Mouse (Mus musculus): ENCODE measurements around the gene Trit1.
A peak's percentile ranks its signal among the peaks of the same experiment; 100 is the strongest.
"Not testable (repeated sequence)": the region's sequence is repeated elsewhere in the genome, so short reads cannot be mapped to it uniquely, and the experiment has no call there.

The Trit1 gene

GRCm38 (mm10) chr4:122998537-122999262 lies 17.7 kb upstream of the Trit1 start:
- DNase-seq (ENCODE audit: low spot score in 2 of 2) = no peak

GRCm38 (mm10) chr4:122999263-122999691 lies 17.1 kb upstream of the Trit1 start:
- no peak for DNase-seq (ENCODE audit: low spot score in 2 of 2)

- DNase-seq (ENCODE audit: low spot score in 2 of 2) = no peak
Measured at GRCm38 (mm10) chr4:123000130-123000529, 16.3 kb upstream of the Trit1 start.

- no peak for DNase-seq (ENCODE audit: low spot score in 2 of 2)
Measured at GRCm38 (mm10) chr4:123000617-123001342, 15.6 kb upstream of the Trit1 start.

- DNase-seq (ENCODE audit: low spot score in 2 of 2) = no peak
Measured at GRCm38 (mm10) chr4:123005054-123005966, 11.1 kb upstream of the Trit1 start.

GRCm38 (mm10) chr4:123012501-123012900 lies 3.9 kb upstream of the Trit1 start:
- DNase-seq (ENCODE audit: low spot score in 2 of 2) = not testable (repeated sequence)

GRCm38 (mm10) chr4:123013346-123013945 lies 3.0 kb upstream of the Trit1 start:
- DNase-seq (ENCODE audit: low spot score in 2 of 2) = no peak

GRCm38 (mm10) chr4:123013949-123014406 lies 2.4 kb upstream of the Trit1 start:
- DNase-seq (ENCODE audit: low spot score in 2 of 2) = no peak

- no peak for DNase-seq (ENCODE audit: low spot score in 2 of 2)
Measured at GRCm38 (mm10) chr4:123014501-123015282, 1.7 kb upstream of the Trit1 start.

- DNase-seq (ENCODE audit: low spot score in 2 of 2) = no peak
Measured at GRCm38 (mm10) chr4:123021591-123021990, 5.2 kb downstream of the Trit1 start.

- no peak for DNase-seq (ENCODE audit: low spot score in 2 of 2)
Measured at GRCm38 (mm10) chr4:123022896-123023295, 6.5 kb downstream of the Trit1 start.

- DNase-seq (ENCODE audit: low spot score in 2 of 2) = no peak
Measured at GRCm38 (mm10) chr4:123025418-123025817, 9.0 kb downstream of the Trit1 start.

GRCm38 (mm10) chr4:123026161-123026560 lies 9.8 kb downstream of the Trit1 start:
- peak; percentile 14 to 39 for DNase-seq (ENCODE audit: low spot score in 2 of 2)

- peak in 1 of 2 experiments; percentile 17 for DNase-seq (ENCODE audit: low spot score in 2 of 2)
Measured at GRCm38 (mm10) chr4:123026597-123026996, 10.2 kb downstream of the Trit1 start.

- DNase-seq (ENCODE audit: low spot score in 2 of 2) = no peak
Measured at GRCm38 (mm10) chr4:123034841-123035240, 18.4 kb downstream of the Trit1 start.

GRCm38 (mm10) chr4:123035636-123036035 lies 19.2 kb downstream of the Trit1 start:
- no peak for DNase-seq (ENCODE audit: low spot score in 2 of 2)

- DNase-seq (ENCODE audit: low spot score in 2 of 2) = no peak
Measured at GRCm38 (mm10) chr4:123036710-123037109, 20.3 kb downstream of the Trit1 start.

- DNase-seq (ENCODE audit: low spot score in 2 of 2) = no peak
Measured at GRCm38 (mm10) chr4:123041131-123041530, 24.7 kb downstream of the Trit1 start.

GRCm38 (mm10) chr4:123043858-123044257 lies 27.5 kb downstream of the Trit1 start:
- no peak for DNase-seq (ENCODE audit: low spot score in 2 of 2)

GRCm38 (mm10) chr4:123044842-123045241 lies 28.4 kb downstream of the Trit1 start:
- DNase-seq (ENCODE audit: low spot score in 2 of 2) = no peak

GRCm38 (mm10) chr4:123046300-123046699 lies 29.9 kb downstream of the Trit1 start:
- no peak for DNase-seq (ENCODE audit: low spot score in 2 of 2)

All from spleen, postnatal 14 days (tissue).